Mouse (Mus musculus) embryo, embryonic 11 days (tissue): ENCODE results near the gene Lrrc15.

Experiments
- DNase-seq: peaks from one replicate; pipeline ENCODE4 v3.0.0-alpha.2; 2015

Lrrc15 gene

DNA sequence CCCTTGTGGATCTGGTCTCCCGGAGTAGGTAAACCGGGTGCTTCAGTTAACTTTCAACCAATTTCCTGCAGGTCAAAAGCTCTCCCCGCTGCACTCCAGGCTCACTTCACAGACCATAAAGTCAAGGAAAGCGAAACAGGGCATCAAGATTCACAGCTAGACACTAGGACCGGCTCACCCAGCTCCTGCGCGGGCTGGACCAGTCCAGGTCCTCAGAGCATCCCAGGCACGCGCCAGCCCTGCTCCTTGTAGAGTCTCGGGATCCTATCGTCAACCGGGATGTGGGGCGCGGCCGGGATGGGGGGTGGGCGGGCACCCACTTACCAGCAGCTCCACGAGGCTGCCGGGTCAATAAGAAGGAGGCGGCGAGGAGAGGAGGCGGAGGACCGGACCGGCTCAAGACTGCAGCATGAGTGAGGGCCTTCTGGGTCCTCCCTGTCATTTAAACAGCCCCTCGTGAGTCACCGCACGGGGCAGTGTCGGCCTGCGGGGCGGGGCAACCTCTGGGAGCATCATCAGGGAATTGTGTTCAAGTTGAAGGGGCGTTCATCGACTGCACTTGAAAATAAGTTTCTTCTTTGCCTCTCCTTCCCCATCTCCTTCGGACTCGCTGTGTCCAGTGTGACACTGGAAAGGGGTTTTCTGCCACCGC is at the start of gene Lrrc15:
Gene Lrrc15, minus strand, starts transcription at position 413 of the 652 bp plus-strand sequence.
- DNase-seq: peak; percentile 71

DNA sequence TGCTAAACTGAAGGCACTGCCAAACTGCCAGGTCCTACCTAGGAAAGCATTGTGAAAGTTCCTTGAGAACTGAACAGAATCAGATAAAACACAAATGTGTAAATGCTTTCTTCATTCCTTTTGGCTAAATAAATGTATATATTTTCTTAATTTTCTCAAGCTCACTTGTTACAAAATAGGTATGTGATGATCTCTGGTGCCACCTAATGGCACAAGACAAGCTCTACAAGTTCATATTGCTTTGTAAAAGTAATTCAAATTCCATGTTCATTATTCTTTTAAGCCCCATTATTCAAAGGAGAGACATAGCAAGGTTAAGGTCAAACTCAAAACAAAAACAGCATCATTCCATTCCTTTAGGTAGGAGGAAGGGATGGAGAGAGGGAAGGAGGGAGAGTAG is 31.2 kb upstream of the Lrrc15 start:
- DNase-seq: peak; percentile 55

GRCm38 (mm10) chr16:30310647-30311046 is 27.6 kb upstream of the Lrrc15 start, which contains the start of gene Gp5:
Gp5 (minus strand) TSS chr16:30310779.
- no peak for DNase-seq

GRCm38 (mm10) chr16:30310171-30310515 is 27.1 kb upstream of the Lrrc15 start:
- DNase-seq: no peak

DNA sequence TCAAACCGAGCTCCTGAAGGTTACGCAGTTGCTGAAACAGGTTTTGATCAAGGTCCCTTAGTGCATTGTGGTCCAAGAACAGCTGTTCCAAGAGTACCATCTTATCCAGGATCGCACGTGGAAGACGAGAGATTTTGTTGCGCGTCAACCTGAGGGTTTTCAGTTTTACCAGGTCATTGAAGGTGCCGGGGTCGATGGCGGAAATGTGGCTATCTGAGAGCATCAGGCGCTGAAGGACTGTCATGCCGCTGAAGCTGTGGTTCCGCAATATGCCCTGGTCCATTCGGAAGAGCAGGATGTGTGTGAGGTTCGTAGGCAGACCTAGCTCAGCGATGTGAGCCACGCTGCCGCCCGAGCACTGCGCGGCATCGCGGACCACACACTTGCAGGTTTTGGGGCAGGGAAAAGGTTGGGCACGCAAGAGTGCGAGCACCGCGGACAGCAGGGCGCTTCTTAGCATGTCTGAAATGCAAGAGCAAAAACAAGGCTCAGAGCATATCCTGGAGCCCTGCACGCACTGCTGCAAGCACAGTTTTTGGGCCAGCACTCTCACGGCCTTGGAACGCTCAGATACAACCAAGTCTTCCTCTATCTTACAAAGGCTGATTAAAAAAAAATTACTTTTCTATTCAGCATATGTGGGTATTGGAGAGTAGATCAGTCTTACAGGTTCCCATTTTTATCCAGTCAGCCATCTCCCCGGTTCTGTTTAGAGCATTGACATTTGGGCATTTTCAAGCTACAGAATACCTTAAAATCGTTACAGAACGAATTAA is 26.5 kb upstream of the Lrrc15 start:
- DNase-seq: peak; percentile 53

DNA sequence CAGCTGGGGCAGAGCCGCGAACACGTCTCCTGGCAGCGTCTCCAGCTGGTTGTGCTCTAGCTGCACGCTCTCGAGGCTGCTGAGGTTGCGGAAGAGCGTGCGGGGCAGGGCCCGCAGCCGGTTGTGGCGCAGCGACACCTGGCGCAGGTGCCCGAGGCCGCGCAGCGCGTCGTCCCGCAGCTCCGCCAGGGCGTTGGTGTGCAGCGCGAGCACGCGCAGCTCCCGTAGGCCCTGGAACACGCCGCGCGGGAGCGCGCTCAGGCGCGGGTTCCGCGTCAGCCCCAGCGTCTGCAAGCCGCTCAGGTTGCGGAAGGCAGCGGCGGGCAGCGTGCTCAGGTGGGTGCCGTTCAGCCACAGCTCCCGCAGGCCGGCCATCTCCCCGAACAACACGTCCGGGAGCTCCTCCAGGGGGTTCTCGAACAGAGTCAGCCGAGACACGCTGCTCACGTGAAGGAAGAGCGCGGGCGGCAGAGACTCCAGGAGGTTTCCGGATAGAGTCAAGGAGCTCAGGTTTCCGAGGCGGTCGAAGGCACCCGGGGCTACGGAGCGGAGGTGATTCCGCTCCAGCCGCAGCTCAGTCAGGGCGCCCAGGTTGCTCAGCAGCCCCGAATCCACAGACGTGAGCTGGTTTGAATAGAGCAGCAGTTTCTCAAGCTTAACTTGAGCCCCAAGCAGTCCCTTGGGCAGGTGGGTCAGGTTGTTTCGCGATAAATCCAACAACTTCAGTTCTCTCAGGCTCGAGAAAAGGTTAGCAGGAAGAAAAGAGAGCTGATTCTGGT is 25.7 kb upstream of the Lrrc15 start:
- DNase-seq: peak; percentile 77

DNA sequence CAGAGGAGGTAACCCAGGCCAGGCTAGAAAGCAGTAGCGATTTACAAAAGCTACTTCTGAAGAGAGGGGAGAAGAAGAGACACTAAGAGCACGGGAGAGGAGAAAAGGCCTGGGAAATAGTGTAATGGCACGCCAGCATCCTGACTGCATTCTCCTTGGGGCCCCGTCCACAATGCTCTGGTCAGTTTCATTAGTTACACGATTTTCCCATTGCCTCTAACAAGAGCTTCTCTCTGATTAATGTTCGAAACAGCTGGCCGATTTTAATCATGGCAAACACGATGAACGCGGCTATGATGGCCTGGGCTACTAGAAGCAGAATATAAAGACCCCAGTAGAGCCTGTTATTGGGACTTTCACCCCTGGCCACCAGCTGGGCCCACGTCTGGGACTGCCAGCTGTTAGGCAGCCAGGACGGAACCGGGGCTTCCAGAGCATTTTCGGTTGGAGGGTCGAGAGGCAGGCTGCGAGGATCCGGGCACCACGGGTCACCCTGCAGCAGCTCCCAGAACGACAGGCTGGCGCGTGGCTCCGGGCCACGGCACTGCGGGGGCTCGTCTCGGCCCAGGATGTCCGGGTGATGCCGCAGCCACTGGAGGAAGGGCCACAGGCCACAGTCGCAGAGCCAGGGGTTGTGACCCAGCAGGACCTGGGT is 25.0 kb upstream of the Lrrc15 start:
- DNase-seq: peak; percentile 36

- DNase-seq: no peak
Observed at GRCm38 (mm10) chr16:30307306-30307705, 24.2 kb upstream of the Lrrc15 start.

- no peak for DNase-seq
Observed at GRCm38 (mm10) chr16:30306102-30306501, 23.0 kb upstream of the Lrrc15 start.

DNA sequence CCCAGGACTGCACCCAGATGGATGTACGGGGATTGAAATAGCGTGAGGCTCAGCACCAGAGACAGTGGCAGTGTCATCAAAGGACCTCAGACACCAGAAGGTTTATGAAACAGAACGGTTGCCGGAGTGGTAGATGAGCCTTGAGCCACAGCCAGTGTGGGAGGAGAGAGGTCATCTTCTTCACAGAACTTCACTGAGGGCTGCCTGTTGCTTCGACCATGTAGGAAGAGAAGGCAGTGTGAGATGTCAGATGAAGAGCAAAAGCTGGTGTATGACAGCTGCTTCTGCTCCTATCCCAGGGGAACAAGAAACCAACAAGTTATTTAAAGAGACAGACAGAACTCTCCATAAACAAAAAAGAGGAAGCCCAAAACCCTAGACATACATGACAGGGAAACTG is 21.2 kb upstream of the Lrrc15 start:
- DNase-seq: no peak

- DNase-seq: no peak
Observed at GRCm38 (mm10) chr16:30303411-30303810, 20.4 kb upstream of the Lrrc15 start.

- DNase-seq: no peak
Observed at GRCm38 (mm10) chr16:30302686-30303085, 19.6 kb upstream of the Lrrc15 start.

DNA sequence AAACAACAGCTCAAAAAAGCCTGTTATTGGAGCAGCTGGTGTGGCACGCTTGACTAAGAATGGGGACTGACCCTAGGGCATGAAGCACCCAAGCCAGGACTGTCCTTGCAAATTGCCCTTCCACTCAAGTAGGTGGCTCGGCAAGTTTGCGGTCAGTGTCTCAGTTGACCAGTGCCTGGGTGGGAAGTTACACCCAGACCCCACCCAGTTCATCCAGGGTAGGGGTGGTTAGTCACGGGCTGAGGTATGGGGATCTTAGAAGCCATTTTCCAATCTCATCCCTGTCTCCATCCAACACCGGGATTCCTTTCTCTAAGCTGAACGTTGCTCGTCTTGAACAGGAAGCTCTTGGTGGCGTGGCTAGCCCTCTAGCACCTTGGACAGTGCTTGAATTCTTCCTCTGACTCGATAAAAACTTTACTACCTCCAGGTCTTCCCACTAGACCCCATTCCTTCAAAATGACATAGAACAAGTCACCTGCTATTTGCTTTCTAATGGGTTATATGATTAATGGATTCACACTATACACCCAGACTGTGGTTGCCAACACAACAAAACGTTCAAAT is 16.7 kb upstream of the Lrrc15 start:
- DNase-seq: no peak

- DNase-seq: no peak
Observed at GRCm38 (mm10) chr16:30297450-30297849, 14.4 kb upstream of the Lrrc15 start.

- no peak for DNase-seq
Observed at GRCm38 (mm10) chr16:30296601-30297275, 13.7 kb upstream of the Lrrc15 start.

GRCm38 (mm10) chr16:30295106-30295505 is 12.1 kb upstream of the Lrrc15 start:
- no peak for DNase-seq

- DNase-seq: no peak
Observed at GRCm38 (mm10) chr16:30290436-30290835, 7.4 kb upstream of the Lrrc15 start.

DNA sequence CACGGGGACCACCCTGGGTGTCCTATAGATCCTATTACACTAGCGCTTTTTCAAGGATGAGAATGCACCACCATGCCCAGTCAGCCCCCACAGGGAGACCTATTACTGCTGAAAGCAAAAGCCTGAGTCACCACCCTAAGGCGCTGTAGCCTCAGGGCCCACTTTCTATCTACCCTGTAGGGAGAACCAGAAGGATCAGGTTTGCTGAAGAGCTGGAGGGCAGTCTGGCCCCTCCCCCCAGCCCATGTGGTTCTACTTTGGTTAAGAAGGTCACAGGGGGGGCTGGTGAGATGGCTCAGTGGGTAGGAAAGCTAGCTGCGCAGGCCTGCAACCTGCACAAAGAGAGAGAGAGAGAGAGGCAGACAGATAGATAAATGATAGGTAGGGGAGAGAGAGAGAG is 2.6 kb upstream of the Lrrc15 start:
- DNase-seq: peak; percentile 65

GRCm38 (mm10) chr16:30283743-30284337 is 784 bp upstream of the Lrrc15 start:
- peak; percentile 81 for DNase-seq

DNA sequence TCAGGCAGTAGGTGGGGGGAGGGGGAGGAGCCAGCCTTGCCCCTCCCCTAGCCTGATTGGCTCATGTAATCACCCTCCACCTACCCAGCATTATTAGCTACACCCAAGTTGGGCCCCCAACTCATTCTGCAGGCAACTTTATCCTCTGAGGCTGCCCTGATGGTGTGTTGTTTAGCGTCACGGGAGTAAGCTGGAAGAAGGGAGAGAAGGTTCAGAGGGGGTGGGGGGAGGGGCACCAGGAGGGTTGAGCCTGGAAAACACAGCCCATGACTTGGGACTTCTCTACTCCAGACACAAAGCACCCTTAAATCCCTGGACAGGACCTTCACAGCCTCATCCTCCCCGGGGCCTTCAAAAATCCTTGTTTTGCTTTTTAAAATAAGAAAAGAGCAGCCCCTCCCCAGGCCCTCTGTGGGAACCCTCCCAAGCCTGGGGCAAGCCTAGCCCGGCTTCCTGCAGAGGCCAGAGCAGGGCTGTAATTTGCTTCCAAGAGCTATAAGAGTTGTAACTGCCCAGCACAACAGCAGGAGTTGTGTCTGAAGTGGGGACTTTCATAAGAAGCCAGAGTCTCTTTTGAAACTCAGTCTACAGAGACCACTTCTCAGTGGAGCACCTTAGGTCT is 2.3 kb downstream of the Lrrc15 start:
- DNase-seq: no peak

DNA sequence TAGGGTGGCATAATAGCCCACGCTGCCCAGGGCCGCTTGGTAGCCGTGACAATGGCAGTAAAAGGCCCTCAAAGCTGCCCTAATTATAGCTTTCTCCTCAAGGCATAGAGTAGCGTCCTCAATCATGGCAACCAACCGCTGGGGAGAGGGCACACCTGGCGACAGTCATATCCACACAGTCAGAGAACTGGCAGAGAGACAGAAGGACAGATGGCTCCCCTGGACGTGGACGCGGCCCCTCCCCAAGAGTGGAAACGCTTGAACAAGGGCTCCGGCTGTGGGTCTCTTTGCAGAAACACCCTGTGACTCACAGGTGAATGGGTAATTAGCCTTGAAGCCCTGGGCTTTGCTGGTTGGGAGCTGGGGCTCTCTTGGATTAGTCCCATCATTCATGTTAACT is 4.7 kb downstream of the Lrrc15 start:
- DNase-seq: no peak
